Mouse (Mus musculus) thymus, postnatal 10 days (tissue): ENCODE data around the gene Fam92b.
A peak's percentile ranks its signal among the peaks of the same experiment; 100 is the strongest.

Experiments used
- DNase-seq, 2 experiments: peaks; one replicate each; pipeline ENCODE4 v3.0.0; 2021; ENCODE audit warnings: low spot score in 2 of 2

Fam92b gene

DNA sequence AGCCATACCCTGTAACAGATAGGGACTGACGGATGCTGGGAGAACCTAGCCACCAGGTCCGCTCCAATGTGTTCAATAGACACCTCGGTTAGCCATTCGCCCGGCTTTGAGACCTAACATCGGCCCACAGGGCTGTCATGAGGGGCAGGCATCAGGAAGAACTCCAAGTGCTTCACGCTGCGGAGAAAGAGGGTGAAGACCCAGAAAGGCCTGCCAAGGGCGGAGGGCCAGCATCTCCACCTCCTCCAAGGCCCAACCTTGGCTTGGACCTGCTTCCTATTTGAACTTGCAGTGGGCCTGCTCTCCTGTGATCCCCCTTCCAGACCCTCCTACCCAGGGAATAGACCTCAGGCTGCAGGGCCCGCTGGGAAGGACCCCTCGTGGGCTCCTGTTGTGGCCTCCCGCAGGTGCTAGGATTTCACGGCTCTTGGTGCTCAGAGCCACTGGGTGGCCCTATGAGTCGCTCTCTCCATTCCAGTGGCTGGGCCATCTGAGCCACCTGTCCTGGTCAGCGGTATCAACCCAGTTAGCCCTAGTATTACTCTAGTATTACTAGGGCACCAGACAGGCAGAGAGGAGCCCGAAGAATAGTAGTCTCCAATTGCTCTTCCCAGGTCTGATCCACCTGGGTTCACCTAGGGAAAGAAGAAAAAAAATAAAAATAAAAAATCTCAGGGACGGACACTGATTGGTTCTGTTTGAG lies 13.0 kb upstream of the Fam92b start:
- DNase-seq = no peak

DNA sequence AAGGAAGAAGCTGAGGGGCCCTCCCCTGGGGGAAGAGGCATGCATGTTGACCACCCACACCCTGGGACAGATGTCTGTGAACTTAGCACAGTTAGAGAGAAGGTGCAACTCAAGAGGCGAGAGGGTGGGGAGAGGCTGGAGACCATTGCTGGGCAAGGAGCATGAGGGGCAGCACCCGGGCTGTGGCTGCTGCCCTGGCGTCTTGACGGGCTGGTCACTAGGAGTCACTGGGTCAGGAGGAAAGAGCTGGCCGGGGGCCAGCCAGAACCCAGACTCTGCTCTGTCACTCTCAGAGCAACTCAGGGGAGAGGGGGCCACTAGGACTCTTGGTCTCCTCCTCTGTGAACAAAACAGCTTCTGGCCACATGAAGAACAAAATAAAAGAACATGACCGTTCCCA lies 12.2 kb upstream of the Fam92b start:
- DNase-seq = no peak

DNA sequence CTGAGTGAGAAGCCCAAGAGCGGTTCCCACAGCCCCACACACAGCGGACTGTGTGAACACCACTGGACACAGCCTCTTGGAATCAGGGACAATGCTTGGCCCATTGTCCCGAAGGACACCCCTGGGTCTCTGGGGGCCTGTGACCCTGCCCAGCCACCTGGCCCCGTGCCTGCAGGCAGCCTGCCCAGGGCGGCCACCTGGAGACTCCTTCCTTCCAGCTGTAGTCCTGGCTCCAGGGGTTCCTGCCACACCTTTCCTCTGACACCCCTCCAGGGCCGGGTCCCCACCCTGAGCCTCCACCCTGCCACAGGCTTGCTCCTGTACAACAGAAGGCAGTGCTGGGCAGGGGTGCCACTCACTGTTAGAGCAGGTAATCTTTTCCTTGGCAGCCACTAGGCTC lies 11.2 kb upstream of the Fam92b start:
- DNase-seq = no peak

DNA sequence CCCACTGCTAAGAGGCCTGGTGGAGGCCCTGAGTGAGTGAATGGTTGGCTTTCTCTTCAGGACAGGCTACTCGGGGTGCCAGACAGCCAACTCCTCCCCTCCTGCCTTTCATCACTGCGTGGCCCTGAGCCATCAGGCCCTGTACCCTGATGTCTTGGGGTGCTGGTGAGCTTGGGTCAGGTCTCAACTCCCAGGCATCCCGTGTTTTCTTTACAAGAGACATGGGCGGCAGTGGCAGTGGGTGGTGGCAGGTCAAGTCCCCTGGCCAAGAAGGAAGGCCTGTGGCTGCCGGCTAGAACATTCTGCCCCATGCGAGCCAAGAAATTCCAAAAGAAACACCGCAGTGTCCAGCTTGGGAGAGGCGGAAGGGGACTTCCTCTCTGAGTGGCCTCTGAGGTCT lies 9.2 kb upstream of the Fam92b start:
- DNase-seq = no peak

DNA sequence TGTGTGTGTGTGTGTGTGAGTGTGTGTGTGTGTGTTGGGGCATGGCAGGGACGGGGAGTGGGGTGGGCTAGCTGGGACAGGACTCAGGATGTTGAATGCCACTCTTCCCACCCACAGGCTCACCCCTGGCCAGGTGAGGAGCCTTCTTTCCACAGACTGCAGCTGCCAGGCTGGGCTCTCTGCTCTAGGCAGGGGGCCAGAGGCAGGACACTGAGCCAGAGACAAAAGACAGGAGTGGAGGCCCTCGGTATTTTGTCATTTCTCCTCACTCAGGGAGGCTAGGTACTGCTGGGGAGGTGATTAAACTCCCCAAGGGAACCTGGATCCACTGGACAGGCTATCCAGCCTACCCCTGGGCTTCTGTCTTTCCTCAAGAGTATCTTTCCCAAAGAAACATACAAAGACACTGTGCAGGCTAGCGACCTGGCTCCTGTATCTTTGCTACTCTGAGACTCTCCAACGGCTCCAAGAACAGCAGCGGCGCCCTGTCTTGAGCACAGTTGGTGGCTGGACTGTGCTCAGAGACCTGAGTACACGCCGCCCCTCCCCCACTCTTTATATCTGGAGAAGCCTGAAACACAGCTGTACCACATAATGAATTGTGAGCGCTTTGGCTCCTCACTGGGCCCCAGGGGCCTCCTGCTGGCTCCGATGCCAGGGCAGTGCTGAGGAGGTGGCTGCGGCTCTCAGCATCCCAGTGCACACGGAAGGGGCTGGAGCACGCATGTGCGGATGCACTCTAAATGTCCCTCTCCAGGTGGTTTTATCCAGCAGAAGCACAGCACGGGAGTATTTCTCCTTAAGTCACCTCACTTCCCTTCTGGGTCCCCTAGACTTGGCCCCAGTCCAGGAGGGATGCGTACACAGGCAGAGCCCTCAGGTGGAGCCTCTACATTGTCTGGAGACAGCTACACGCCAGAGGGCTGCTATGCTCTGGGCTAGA lies 7.9 kb upstream of the Fam92b start:
- DNase-seq = no peak

DNA sequence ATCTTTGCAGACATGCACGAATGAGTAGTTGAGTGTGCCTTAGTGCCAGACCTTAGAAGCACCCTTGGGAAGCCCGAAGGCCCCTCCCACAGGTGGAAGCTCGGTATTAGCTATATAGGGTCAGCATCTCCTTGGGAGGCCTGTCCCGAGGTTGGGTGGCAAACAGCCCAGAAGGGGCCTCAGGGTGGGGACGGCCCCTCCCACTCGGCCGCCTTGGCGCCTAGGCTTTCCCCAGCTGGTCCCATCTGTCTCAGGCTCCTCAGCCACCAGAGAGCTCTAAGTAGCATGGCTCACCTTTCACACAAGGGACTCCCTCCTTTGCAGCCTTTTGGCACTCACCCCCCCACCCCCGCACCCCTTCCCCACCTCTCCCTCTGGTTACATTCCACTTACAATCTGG lies 7.1 kb upstream of the Fam92b start:
- DNase-seq = no peak

DNA sequence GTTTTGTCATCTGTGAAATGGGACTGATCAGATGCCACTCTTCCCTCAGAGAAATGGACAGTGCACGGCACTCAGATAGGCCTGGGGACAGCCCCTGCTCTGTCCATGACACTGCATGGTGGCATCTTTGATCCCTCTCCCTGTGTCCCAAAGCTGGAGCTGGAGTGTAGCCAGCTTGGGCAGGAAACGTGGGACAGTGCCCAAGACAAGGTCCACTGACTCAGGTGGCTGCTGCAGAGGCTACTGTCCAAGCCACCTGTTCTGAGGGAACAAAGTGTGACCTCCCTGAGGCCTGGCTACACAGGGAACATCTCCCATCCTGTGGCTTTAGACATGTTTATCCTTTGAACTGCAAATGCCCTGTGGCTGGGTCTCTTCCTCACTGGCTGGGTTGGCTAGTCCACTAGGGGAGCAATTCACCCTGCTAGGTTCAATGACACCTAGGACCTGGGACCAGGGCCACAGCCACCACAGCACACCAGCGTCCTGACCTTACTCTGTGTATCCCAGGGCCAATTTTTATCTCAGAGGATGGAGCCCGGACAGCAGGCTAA lies 4.7 kb upstream of the Fam92b start:
- DNase-seq = no peak

DNA sequence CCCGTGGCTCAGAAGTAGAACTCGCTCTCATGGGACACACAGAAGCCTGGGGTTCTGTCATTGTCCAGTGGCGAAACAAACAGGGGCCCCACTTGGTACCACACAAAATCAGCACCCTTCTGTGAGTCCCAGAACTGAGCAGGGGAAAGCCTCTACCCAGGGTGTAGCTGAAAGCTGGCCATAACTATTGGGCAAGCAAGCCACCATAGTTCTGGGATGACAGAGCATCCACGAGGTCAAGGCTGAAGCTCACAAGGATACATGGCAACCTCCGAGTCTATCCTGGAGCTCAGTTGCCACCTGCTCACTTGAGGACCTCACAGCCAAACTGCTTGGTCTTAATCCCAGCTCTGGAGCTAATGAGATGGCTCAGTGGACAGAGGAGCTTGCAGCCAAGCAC lies 4.0 kb upstream of the Fam92b start:
- no peak for DNase-seq

DNA sequence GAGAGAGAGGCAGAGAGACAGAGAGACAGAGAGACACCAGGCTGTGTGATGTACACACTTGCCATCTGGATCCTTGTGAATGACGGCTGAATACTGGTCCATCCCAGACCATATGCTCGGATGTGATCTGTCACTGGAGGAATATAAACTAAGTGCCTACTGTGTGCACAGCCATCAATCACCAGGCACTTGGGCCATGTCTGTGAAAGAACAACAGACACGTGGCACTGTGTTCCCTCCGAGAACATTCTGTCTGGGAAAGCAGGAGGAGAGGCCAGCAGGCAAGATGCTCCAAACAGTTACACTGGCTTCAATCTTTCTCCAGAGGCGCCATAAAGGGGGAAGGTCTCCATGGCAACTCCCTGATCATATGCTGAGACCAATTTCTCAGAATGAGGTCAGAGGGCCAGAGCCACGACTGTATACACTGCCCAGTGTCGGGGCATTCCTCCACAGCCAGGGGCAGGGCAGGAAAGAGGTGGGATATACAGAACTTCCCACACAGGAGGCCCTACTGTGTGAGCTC lies 3.2 kb upstream of the Fam92b start:
- no peak for DNase-seq

DNA sequence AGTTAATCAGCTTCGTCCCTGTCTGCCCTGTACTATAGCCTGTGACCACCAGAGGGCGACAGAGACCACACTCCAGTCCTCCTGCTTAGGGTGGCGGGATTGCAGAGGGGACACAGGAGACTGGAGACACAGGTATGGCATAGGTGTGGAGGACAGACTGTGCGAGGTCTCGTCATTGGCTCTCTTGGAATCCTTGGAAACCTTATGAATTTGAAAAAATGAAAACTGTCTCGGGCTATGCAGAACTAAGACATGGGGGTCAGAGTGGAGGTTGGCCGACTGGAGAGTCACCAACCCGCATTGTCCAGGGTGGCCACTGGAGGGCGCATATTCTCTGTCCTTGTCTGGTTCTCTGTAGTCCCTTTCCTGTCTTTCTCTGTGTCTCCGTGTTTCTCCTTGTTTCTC lies 1.8 kb upstream of the Fam92b start:
- DNase-seq = peak; percentile 67 to 89

DNA sequence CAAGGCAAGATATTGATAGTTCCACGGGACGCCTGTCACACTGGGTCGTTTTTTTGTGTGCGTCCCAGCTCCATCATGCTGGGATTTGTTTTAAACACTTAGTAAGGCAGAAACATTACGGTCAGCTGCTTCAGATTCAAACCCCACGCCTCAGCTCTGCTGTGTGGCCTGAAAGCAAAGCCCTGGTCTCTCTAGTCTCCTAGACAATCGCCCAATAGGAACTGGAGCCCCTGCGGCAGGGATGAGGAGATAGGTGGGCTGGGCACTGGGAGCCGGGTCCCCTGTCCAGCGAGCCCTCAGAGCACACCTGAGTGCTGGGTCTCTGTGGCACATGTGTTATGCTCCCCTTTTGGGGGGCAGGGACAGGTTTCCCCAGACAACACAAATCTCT lies 853 bp upstream of the Fam92b start:
- DNase-seq = no peak

DNA sequence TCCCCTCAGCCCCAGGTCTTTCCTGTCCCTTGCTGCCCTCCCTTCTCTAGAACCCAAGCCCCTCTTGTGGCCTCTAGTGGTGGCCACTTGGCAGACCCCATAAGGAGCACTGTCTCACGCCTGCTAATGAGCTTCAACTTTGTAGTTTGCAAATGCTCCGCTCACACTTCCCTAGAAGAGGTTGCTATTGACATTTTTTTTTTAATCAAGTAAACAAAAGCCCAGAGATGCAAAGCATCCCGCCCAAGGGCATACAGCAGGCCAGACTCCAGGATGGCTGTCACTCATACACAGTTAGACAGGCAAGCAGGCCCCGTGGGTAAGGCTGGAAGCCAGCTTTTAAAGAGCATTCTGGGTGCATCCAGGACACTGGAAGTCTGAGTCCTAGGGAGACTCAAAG lies 661 bp downstream of the Fam92b start:
- DNase-seq = no peak

DNA sequence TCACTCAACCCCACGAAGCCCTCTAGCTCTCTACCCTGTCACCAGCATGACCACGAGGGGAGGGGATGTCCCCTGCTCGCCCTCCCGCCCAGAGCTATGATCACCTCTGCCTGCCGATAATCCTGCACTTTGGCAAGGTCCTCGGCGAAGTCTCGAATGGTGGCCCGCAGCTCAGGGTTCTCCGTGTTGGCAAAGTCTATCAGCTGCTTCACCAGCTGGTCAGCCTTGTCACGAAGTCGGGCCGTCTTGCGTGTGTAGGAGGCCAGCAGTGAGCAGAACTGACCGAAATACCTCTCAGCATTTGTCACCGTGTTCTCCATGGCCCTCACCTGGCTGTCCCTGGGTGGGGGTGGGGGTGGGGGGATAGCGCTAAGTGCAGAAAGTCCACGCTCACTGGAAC lies 2.7 kb downstream of the Fam92b start:
- DNase-seq = no peak

DNA sequence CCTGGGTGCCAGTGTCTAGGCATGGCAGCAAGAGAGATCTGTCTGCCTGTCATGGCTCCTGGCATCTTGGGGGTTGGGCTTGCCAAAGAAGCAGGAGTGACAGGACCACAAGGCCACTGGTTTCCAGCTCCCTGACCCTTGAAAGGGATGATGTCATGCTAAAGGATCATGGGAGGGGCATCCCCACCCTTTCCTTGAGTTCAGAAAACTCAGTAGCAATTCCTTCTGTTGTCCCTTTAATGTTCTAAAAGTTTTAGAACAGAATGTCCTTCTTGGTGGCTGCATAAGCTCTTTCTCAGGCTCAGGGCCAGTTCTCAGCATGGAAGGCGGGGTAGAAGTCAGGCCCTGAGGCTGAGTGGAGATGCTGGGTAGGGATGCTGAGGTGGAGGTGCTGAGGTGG lies 4.1 kb downstream of the Fam92b start:
- no peak for DNase-seq

DNA sequence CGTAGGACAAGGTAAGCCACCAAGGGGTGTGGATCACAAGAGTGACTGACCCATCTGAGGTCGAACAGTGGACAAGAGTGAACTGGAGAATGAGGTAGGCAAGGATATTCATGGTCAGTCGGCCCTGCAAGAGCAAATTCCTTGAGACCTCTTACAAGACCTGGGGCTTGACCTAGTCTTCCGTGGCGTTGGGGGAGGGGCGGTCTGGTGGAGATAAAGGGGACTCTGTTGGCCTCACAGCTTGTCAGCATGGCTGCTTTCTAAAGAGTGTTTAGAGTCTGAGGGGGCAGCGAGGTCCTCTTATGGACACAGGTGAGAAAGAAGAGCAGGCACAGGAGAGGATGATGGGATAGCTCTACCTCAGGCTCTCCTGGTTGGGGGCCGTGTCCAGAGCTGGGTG lies 8.1 kb downstream of the Fam92b start:
- no peak for DNase-seq

DNA sequence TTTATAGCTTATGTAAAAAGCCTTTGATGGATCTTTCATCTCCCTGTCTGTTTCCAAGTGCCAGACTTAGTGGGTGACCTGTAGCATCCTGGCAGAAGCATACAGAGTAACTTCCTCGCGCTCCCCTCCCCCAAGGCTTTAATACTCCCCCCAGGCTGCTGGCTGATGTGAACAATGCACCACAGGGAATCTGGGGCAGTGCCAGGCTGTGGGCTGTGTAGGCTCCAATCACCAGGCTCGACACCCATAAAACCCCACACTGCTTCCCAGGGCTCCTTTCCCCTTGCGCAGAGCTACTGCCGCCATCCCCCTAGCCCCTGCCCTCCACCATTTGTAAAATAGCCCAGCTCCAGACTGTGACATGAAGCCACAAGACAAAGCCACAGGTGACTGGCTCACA lies 9.4 kb downstream of the Fam92b start:
- no peak for DNase-seq

DNA sequence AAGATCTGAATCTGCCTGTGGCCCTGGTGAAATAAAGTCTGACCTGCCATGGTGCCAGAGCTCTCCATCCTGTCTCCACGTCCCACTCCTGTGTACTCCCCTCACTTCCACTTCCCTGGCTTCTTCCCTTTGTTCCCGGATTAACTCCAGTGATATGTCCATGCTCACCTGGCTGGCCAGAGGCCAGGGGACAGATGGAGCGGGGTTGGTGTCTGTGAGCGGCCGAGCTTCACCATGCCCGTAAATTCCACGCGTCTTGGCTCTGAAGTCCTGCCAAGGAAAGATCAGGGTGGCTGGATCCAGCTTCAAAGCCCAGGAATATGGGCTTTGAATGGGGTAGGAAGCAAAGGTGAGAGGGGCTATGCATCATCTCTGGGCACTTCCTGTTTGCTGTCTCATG lies 10.1 kb downstream of the Fam92b start:
- DNase-seq = no peak

DNA sequence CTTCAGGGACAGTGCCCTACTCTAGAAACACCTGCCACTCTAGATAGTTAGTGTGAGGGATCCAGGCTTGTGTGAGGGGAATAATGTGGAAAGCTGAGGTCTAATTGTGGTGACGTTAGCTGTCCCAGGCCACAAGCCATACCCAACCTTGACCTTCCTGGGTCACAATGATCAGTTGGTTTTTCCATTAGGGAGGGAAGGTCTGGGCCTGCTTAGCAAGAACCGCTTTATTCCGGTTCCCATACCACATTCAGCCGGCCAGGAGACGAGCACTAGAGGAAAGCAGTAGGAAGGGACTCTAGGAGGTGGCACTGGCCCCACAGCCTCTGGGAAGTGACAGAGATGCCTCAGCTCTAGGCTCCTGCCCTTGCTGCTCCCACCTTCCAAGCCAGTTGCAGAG lies 13.2 kb downstream of the Fam92b start:
- DNase-seq = no peak

DNA sequence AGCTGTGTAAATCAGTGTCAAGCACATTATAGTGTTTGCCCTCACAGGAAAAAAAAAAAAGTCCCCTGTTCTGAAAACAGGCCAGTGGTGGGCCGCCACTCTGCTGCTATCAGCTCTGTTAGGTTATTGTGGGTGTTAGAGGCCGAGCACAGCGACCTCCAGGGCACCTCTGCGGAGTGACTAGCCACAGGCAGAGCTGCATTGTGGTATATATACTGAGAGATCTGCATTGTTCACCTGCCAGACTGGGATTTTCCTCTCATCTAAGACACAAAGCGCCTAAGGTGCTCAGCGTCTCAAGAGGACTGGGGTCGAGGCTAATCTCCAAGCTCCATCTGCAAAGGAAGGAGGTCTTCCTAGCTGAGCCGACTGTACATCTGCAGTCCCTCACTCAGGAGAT lies 13.9 kb downstream of the Fam92b start:
- no peak for DNase-seq

DNA sequence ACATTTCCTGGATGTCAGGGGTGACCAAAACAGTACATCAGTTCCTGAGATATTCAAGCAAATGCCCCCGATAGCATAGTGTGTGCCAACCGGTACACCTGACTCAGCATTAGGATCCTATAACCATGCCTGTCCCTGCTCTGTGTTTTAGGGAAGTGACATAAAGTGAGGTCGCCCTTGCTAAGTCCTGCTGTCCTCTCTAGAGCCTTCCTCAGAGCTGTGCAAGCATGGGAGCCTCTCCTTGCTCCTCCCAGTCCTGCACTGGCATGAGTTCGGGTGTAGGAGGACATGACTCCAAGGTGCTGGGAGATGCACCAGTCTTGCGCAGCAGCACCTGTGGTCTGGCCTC lies 14.9 kb downstream of the Fam92b start:
- no peak for DNase-seq

DNA sequence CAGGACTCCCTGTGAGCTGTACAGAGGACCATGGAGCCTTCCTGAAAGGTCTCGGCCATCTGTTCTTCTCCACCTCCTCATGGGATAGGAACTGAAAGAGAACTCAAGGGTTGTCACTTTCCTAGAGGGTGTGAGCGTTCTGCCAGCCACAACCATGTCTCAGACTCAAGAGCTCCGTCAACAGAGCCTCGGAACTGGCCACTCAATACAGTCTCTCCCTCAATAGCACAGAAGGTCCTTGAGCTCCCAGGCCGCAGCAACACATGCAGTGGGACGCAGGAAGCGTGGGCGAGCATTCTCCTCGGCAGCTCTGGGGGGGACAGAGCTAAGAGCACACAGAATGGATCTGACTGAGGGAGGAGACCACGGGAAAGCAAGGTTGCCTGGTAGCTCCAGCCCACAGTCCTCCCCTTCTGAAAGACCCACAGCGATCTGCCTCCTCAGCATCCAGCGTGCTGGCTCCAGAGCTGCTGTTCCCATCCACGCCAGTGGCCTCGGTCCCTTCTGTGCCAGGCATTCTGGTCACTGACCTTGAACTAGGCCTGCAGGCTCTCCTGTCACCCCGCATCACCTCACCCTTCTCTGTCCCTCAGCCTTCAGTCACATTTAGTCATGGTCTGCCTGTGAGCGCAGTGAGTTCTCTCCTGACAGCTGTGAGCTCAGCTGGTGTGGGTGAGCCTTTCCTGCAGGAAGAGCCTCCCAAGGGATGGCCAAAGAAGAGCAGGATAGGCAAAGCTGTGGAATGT lies 15.4 kb downstream of the Fam92b start:
- DNase-seq = no peak

DNA sequence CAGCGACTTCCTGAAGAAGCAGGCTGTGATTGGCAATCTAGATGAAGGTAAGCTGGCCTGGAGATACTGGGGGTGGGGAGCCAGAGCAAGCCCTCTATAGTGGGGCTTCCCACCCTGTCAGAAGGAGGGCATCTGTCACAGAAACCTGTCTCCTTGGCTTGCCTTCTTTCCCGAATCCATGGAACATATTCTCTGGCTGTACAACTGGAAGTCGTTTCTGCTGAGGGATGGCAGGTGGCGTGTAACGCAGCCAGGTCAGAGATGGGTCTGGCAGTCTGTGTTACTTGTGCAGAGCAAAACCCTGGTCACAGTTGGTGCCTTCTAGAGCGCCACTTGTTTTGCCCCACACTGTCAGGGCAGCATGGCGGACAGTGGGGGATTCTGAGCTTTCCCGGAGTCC lies 16.9 kb downstream of the Fam92b start:
- DNase-seq = no peak
